In the genomic region with DNA sequence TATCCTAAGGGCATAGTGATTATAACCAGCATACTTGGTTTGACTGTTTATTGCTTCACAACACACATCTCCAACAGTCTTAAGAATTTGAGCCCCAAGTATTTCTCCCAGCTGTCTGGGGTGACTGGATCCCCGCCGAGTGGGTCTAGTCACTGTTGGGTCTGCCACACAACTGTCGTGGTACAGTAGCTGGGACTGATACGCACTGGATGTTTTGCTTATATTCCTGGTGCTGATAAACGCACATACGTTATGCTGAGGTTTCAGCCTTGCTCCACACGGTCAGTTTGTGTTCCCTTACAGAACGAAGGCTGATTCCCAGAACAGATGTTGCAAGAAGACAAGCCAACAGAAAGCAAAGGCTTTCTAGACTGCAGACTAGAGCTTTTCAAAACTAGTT, we compare ENCODE assay signal across 17 mouse cellular contexts.
"Had no signal": no experiment of that assay in that cellular context is flagged by ENCODE, and none has a peak within 500 bp of the region (broad histone marks: within the 10 kb centered on the region; RNA-seq: fewer than 3 reads in every experiment).

No protein-coding gene starts in this region.

- H3K27me3 ChIP-seq: liver, embryonic 12.5 days; midbrain, embryonic 12.5 days; neural tube, embryonic 13.5 days; neural tube, embryonic 15.5 days had no signal

- H3K9me3 ChIP-seq: liver, embryonic 12.5 days; midbrain, embryonic 10.5 days; midbrain, embryonic 12.5 days; neural tube, embryonic 13.5 days; neural tube, embryonic 15.5 days had no signal

- H3K4me3 ChIP-seq: liver, embryonic 12.5 days; midbrain, embryonic 10.5 days; midbrain, embryonic 12.5 days; myocyte; neural tube, embryonic 13.5 days; neural tube, embryonic 15.5 days had no signal

- H3K4me2 ChIP-seq: liver, embryonic 12.5 days; midbrain, embryonic 12.5 days; neural tube, embryonic 13.5 days; neural tube, embryonic 15.5 days had no signal

- DNase-seq: midbrain, embryonic 14.5 days; retina, postnatal 1 day; right cerebral cortex, adult 18-20 months; right cerebral cortex, postnatal 25 days; right cerebral cortex, postnatal 4 days; spleen, adult 18-20 months; thymus, adult 2 months; thymus, postnatal 25 days; thymus, postnatal 4 days had no signal

- H3K9ac ChIP-seq: liver, embryonic 12.5 days; liver, embryonic 14.5 days; midbrain, embryonic 12.5 days; neural tube, embryonic 13.5 days; neural tube, embryonic 15.5 days had no signal

- H3K27ac ChIP-seq: liver, embryonic 12.5 days; liver, embryonic 14.5 days; midbrain, embryonic 10.5 days; midbrain, embryonic 12.5 days; neural tube, embryonic 13.5 days; neural tube, embryonic 15.5 days had no signal

- H3K36me3 ChIP-seq: neural tube, embryonic 15.5 days had no signal

- ATAC-seq: liver, embryonic 12.5 days; midbrain, embryonic 16.5 days had no signal

- H3K4me1 ChIP-seq: liver, embryonic 12.5 days; midbrain, embryonic 10.5 days; midbrain, embryonic 12.5 days; neural tube, embryonic 13.5 days; neural tube, embryonic 15.5 days had no signal
